Mouse (Mus musculus): ENCODE data around the gene Spam1. TPM values are rescaled to one million over a fixed set of nuclear protein-coding genes. Genes with fewer than 3 reads are reported as not detected.

Spam1 gene
- polyA plus RNA-seq (2015; fragmentation: Nextera tagmentation; extraction: Ambion mirVana) = not detected in 2 replicates

DNA sequence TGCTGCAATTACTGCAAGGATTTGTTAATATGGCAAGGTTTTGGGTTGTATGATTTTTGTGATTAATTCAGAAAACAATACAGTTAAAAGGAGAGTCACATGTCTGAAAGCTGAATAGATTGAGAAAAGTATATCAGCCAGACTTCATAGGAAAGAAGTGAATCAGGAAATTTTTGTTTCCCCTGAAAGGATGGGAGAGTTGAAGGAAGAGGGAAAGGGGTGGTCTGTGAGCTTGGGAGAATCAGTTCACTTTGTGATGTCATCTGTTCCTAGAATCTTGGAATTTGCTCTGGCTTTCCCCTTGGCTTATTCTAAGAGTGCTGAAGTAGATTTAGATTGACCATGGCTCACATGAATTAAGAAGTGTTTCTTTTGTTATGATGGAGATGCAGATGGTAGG, at the start of gene Spam1:
Gene Spam1, plus strand, starts transcription at position 301 of the 400 bp plus-strand sequence.
- H3K36me3 ChIP-seq (ENCODE audit: control insufficient read depth, insufficient read depth, low read length) = no peaks in the 10 kb centered on the region
- no peaks in the 10 kb centered on the region for H3K27me3 ChIP-seq (replicated peaks; ENCODE audit: control insufficient read depth, insufficient read depth, low read length)
- H3K4me3 ChIP-seq (ENCODE audit: low read length) = no peak within 1 kb of the TSS
- H3K27ac ChIP-seq (ENCODE audit: low read depth, low read length) = no peak within 1 kb of the TSS
- ATAC-seq = no peak
- H3K4me1 ChIP-seq (ENCODE audit: control insufficient read depth, insufficient read depth, low read depth, low read length) = no peaks in the 10 kb centered on the region
- H3K4me2 ChIP-seq (ENCODE audit: low read length) = no peak within 1 kb of the TSS
- no peak within 1 kb of the TSS for H3K9ac ChIP-seq (ENCODE audit: low read depth, low read length)
- no peaks in the 10 kb centered on the region for H3K9me3 ChIP-seq (ENCODE audit: control insufficient read depth, low read length)

DNA sequence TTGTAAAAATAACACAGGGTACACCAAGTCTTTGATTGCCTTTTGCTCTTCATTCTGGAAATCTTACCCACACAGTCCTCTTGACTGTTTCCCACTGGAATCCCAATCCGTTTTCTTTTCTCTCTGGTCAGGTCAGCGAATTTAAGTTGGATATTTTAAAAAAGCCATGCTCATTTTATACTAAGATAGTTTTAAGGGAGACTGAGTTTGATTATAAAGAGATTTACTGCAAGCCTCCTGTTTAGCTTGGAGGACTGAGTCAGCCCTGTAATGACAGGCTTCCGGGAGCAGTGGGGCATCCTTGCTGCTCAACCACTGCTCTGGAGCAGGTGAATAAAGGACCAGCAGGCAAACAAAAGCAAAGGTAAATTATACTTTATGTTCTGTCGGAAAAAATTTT, 43.0 kb upstream of the Spam1 start, which contains the start of gene Hyal4:
Gene Hyal4, plus strand, starts transcription at position 301 of the 400 bp plus-strand sequence.
- 84% methylated on average over 4 of the region's 4 CpGs for WGBS
- Histone ChIP-seq H3K4me3 (ENCODE audit: low read length) (no peak within 1 kb of the TSS), H3K27me3 (replicated peaks; ENCODE audit: control insufficient read depth, insufficient read depth, low read length) (no peaks in the 10 kb centered on the region), H3K4me1 (ENCODE audit: control insufficient read depth, insufficient read depth, low read depth, low read length) (no peaks in the 10 kb centered on the region), H3K27ac (ENCODE audit: low read depth, low read length) (no peak within 1 kb of the TSS), H3K36me3 (ENCODE audit: control insufficient read depth, insufficient read depth, low read length) (no peaks in the 10 kb centered on the region), H3K4me2 (ENCODE audit: low read length) (no peak within 1 kb of the TSS), H3K9ac (ENCODE audit: low read depth, low read length) (no peak within 1 kb of the TSS), H3K9me3 (ENCODE audit: control insufficient read depth, low read length) (no peaks in the 10 kb centered on the region)
- no peak for ATAC-seq

DNA sequence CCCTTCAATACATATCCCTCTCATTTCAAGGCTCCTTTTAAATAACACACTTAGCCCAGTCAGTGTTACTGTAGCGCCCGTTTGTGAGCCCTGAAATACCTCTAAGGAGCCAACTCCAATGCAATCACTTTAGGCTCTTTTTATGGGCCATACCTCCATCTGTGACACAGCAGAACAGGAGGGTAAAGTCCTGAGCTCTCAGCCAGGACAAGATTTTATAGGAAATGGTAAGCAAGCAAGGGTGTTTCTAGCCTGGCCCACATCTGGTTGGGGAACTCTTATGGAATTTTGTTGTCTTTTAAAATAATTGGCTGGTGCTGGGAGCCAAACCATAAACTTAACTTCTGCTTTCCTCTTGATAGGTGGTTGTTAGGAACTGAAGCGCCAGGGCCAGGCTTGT, 31.7 kb upstream of the Spam1 start:
- 95% methylated on average over 3 of the region's 3 CpGs for WGBS
- ATAC-seq = no peak
- no peaks in the 10 kb centered on the region for H3K27me3 ChIP-seq (replicated peaks; ENCODE audit: control insufficient read depth, insufficient read depth, low read length)

GRCm38 (mm10) chr6:24766261-24766660, 24.7 kb upstream of the Spam1 start:
- Histone ChIP-seq H3K9ac (ENCODE audit: low read depth, low read length) (no peak overlapping the region), H3K4me1 (ENCODE audit: control insufficient read depth, insufficient read depth, low read depth, low read length) (no peaks in the 10 kb centered on the region), H3K4me2 (ENCODE audit: low read length) (no peak overlapping the region), H3K27ac (ENCODE audit: low read depth, low read length) (no peak overlapping the region), H3K36me3 (ENCODE audit: control insufficient read depth, insufficient read depth, low read length) (no peaks in the 10 kb centered on the region), H3K27me3 (replicated peaks; ENCODE audit: control insufficient read depth, insufficient read depth, low read length) (no peaks in the 10 kb centered on the region), H3K9me3 (ENCODE audit: control insufficient read depth, low read length) (no peaks in the 10 kb centered on the region), H3K4me3 (ENCODE audit: low read length) (no peak overlapping the region)
- 89% methylated on average over 2 of the region's 2 CpGs for WGBS
- ATAC-seq = no peak

More for the DNA sequence above, 31.7 kb upstream of the Spam1 start:
- Histone ChIP-seq H3K4me2 (ENCODE audit: low read length) (no peak overlapping the region), H3K9ac (ENCODE audit: low read depth, low read length) (no peak overlapping the region), H3K4me3 (ENCODE audit: low read length) (no peak overlapping the region), H3K9me3 (ENCODE audit: control insufficient read depth, low read length) (no peaks in the 10 kb centered on the region; the same call in 1 of the 2 replicates), H3K4me1 (ENCODE audit: control insufficient read depth, insufficient read depth, low read depth, low read length) (no peaks in the 10 kb centered on the region), H3K27ac (ENCODE audit: low read depth, low read length) (no peak overlapping the region), H3K36me3 (ENCODE audit: control insufficient read depth, insufficient read depth, low read length) (no peaks in the 10 kb centered on the region)

DNA sequence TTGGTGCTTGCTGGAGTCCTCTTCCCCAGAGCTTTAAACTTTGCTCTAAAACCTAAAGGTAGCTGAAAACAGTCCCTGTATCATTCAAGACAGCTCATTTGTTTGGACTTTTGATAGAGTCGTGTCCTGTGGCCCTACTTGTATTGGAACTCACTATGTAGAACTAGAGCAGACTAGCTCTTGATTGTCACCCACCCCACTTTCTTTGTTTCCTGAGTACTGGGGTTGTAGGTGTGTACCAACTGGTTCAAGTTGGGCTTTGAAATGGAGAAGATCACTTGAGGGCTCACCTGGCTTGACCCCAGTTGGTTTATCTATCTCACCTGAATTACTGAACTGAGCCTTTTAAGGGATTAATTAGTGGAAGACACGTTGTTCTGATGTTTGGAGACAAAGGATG, 11.8 kb upstream of the Spam1 start:
- no peak for ATAC-seq
- 54% methylated on average over 2 of the region's 2 CpGs for WGBS
- Histone ChIP-seq H3K4me3 (ENCODE audit: low read length) (no peak overlapping the region), H3K27ac (ENCODE audit: low read depth, low read length) (no peak overlapping the region), H3K4me2 (ENCODE audit: low read length) (no peak overlapping the region), H3K9ac (ENCODE audit: low read depth, low read length) (no peak overlapping the region), H3K4me1 (ENCODE audit: control insufficient read depth, insufficient read depth, low read depth, low read length) (no peaks in the 10 kb centered on the region), H3K36me3 (ENCODE audit: control insufficient read depth, insufficient read depth, low read length) (no peaks in the 10 kb centered on the region), H3K9me3 (ENCODE audit: control insufficient read depth, low read length) (no peaks in the 10 kb centered on the region), H3K27me3 (replicated peaks; ENCODE audit: control insufficient read depth, insufficient read depth, low read length) (no peaks in the 10 kb centered on the region)

DNA sequence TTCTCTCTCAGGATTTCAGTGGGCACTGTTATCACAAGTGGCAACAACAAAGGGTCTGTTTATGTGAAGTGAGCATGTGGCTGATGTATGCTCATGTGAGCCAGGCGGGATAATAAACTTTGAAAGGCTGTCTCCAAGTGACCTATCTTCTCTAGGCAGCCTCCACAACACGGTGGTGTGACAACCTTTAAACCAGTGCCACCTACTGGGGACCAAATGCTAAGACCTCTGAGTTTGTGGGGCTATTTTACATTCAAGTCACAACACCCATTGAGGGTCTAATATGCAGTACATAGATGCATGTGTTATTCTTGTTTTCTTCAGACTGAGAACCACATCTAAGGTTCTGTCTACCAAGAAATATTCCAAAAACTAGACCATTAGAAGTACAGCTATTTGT, 31.1 kb downstream of the Spam1 start:
- Histone ChIP-seq H3K36me3 (ENCODE audit: control insufficient read depth, insufficient read depth, low read length) (no peaks in the 10 kb centered on the region), H3K4me1 (ENCODE audit: control insufficient read depth, insufficient read depth, low read depth, low read length) (no peaks in the 10 kb centered on the region), H3K9ac (ENCODE audit: low read depth, low read length) (no peak overlapping the region), H3K27me3 (replicated peaks; ENCODE audit: control insufficient read depth, insufficient read depth, low read length) (no peaks in the 10 kb centered on the region), H3K27ac (ENCODE audit: low read depth, low read length) (no peak overlapping the region), H3K9me3 (ENCODE audit: control insufficient read depth, low read length) (no peaks in the 10 kb centered on the region), H3K4me3 (ENCODE audit: low read length) (no peak overlapping the region), H3K4me2 (ENCODE audit: low read length) (no peak overlapping the region)
- 45% methylated on average over 2 of the region's 2 CpGs for WGBS
- ATAC-seq = no peak

Other genes starting within 250 kb of the Spam1 start
- gene Lmod2, start 193.4 kb upstream of the Spam1 start, polyA plus RNA-seq (2015; fragmentation: Nextera tagmentation; extraction: Ambion mirVana) = 0.30 TPM in 1 of 2 replicates, not detected in the other
- gene Wasl, start 126.2 kb upstream of the Spam1 start, polyA plus RNA-seq (2015; fragmentation: Nextera tagmentation; extraction: Ambion mirVana) = 52.2 and 61.3 TPM in 2 replicates
- not detected in 2 replicates for gene Hyal6, start 57.9 kb upstream of the Spam1 start, polyA plus RNA-seq (2015; fragmentation: Nextera tagmentation; extraction: Ambion mirVana)
- gene Hyal4, start 42.9 kb upstream of the Spam1 start, polyA plus RNA-seq (2015; fragmentation: Nextera tagmentation; extraction: Ambion mirVana) = not detected in 2 replicates
- not detected in 2 replicates for gene Hyal5, start 66.8 kb downstream of the Spam1 start, polyA plus RNA-seq (2015; fragmentation: Nextera tagmentation; extraction: Ambion mirVana)
- 5.4 and 5.6 TPM in 2 replicates for gene Tmem229a, start 165.1 kb downstream of the Spam1 start, polyA plus RNA-seq (2015; fragmentation: Nextera tagmentation; extraction: Ambion mirVana)